Mouse (Mus musculus): ENCODE measurements around the gene Fhit. TPM values are rescaled to one million over a fixed set of nuclear protein-coding genes. Genes with fewer than 3 reads are reported as not detected.
"Not testable (repeated sequence)": the region's sequence is repeated elsewhere in the genome, so short reads cannot be mapped to it uniquely, and the experiment has no call there.

The Fhit gene
- total RNA-seq, 4 experiments from 2014 or later = 1.2 to 2.0 (median 1.5) TPM

DNA sequence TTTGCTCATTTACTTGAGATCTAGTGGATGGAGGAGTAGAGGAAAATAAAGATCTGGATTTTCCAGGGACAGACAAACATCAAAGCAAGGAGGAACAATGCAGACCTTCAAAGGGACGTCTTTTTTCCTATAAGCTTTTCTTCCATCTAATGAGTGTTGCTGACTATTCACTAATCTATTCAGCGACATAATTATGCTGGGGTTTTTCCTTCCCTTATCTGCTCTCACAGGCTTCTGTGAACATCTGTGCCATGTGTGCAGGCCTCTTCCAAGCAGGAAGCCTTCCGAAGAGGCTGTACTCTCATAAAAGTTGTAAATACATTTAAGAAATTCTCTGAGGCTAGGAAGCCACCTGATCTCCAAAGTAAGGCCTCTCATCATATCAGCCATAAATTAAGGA is 228.2 kb downstream of the Fhit start:
- no peak for DNase-seq (ENCODE audit: low spot score)

DNA sequence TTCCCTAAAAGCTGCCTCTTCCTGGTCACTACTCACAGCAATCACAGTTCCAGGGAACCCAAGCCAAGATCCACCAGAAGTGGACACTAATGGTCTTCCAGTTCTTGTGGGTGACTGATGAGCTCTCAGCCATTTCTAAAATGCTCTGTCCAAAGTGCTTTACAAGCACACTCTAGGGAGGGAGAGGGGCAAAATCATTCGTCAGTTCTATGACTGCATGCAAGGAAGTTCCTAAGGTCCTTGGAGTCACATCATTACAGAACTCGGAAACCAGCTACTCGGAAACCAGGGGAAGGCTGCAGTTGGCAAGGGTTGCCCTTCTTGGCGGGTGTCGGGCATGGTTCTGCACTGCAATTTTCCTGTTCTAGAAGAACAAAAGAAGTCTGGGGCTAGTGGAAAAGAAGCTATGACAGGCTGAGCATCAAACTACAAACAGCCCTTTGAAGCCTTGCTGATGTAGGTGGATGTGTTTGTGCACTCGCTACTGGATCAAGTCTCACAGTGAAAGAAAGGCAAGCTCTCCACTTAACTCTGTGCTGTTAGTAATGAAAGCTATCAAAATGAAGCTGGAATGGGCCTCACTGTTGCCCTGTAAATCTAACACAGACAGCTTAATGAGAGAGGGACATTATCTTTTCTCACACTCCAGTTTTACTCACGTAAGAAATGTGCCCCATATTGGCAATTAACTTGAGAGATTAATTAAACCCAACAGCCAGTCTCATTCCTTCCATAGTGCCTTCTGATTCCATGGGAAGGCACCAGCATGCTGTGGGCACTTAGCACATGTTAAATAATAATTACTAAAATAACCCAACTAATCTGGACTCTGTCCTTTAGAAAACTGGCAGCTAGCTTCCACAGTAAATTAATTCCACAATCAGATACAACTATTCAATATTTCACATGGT is 243.7 kb downstream of the Fhit start:
- DNase-seq (ENCODE audit: low spot score) = no peak

DNA sequence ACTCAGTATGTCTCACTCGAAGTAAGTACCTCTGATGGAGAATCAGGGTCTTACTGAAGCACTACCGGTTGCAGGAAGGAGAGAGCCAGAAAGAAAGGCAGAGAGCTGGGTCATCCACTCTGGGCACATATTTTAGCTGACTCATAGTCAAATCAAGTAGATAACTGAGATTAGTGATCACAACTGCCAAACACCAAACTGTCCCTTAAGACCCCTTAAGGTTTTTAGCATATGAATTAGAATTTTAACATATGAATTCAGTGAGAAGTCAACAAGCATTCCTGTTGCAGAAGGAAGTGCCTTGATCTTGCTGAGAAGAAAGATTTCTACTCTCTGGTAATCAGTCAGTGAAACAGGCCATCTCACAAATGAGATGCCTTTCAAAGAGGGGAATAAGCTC is 253.8 kb downstream of the Fhit start:
- DNase-seq (ENCODE audit: low spot score) = no peak

DNA sequence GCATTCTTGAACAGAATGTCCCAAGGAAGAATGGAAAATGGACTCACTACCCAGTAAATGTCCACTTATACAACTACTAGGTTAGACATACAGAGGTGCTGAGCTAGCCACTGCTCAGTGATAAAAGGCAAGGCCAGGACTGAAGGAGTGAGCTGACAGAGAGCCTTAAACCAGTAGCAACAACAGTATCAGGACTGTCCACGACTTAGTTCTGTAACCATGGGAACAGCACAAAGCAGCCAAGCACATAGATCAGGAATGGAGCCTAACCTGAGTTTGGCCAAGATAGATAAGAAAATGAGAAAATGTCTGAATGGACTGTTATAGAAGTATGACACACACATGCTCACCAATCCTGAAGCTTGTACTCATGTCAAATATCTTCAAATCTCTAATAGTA is 279.1 kb downstream of the Fhit start:
- DNase-seq (ENCODE audit: low spot score) = no peak

DNA sequence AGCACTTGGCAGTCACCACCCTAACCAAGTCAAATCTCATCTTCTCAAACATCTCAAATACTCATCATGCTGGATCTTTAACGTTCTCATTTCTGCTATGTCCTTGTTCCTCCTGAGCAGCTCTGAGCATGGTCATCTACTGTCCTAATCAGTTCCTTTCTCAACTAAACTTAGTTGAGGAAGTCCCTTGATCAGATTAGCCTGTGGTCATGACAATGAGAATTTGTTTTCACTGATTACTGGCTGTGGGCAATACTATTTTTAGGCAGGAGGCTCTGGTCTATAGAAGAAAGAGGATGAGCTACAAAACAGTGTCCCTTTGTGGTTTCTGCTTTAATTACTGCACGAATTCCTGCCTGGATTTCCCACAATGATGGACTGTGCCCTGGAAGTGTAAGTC is 281.1 kb downstream of the Fhit start:
- no peak for DNase-seq (ENCODE audit: low spot score)

DNA sequence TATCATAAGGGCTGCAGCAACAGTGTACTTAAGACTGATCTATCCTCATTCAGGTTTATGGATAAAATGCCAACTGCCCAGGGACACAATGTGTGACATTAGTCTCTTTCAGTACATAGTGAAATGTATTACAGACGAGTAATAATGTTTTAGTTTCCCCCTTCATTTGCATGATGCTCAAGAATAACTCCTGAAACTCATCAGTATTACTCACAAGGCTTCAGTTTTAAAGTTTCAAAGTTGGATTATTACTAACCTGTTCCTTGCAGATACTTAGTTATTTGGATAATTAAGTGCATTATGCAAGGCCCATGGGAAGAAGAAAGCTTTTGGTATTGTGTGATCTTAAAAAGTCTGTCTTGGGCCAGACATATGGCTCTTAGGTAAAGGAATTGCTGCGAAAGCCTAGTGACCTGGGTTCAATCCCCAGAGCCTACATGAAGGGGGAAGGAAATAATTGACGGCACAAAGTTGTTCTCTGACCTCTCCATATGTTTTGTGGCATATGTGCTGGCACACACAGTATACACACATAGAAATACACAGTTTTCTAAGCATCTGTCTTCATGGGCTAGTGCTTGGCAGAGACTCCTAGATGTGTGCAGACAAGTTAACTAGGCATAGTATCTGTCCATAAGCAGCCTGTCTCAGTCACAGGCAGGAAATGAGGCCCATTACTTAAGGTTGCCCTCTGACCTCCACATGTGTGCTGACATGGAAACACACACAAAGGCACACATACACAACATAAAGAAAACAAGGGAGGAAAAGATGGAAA is 287.1 kb downstream of the Fhit start:
- DNase-seq (ENCODE audit: low spot score) = no peak

DNA sequence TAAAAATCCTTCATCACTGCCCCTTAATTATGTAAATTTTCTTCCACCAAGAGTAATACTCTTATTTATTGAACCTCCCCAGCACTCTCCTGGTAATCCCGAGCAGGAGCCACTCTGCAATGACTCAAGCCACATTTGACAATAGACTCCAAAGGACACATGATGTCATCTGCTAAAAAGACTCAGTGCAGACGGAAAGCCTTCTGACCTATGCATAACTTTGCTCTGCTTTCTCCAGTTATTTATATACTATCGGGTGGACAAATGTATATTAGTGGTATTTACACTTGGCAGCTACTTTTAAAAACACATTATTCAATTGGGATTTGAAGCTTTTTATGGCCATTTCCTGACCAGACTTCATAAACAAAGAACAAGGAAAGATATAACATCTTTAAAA is 304.2 kb downstream of the Fhit start:
- no peak for DNase-seq (ENCODE audit: low spot score)

DNA sequence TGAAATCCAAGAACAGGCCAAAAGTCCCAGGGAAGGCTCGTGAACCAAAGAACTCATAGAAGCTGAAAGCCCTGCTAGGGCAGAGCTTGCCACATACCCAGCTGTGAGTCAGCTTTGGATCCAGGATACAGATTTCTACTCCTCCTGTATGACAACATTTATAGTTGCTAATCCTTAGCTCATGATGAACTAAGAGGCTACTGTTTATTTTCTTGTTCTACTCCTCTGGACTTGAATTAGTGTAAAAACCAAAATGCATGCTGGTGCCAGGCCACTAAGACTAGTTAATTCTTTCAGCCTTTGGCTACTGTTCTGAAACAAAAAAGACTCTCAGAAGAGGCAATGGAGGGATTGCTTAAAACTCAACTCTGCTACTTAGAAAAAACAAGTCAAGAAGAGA is 309.9 kb downstream of the Fhit start:
- no peak for DNase-seq (ENCODE audit: low spot score)

DNA sequence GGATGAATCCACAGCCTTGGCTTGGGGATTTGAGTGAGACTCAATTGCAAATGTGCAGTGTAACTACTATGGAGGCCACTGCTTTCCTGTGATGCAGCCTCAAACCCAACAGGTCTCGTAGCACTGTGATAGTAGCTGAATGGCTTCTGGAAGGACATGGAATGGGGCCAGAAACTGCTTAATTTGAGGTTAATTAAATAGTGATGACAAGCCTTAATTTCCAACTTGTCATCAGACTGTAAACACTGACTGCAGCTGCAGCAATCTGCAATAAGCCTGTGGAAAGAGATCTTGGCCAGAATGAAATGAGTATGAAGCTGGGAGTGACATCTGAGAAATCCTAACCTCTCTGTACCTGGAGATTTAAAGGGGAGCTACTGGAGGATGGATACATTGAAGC is 325.8 kb downstream of the Fhit start:
- no peak for DNase-seq (ENCODE audit: low spot score)

DNA sequence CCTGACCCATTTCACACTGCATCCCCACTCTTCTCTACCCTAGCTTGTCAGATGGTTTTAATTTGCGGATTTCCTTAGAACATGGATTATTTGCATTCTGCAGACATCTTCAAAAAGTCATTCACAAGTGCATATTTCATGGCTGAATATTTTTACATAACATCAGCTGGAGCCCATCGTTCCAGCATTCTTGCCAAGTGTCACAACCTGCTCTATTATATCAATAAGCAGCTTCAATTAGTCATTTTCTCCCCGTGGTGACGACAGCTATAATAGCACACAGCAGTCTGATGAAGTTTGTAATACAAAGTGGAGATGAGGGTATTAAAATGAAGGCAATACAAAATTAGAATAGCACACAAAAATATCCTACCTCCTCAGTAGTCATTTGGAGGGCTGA is 337.0 kb downstream of the Fhit start:
- no peak for DNase-seq (ENCODE audit: low spot score)

DNA sequence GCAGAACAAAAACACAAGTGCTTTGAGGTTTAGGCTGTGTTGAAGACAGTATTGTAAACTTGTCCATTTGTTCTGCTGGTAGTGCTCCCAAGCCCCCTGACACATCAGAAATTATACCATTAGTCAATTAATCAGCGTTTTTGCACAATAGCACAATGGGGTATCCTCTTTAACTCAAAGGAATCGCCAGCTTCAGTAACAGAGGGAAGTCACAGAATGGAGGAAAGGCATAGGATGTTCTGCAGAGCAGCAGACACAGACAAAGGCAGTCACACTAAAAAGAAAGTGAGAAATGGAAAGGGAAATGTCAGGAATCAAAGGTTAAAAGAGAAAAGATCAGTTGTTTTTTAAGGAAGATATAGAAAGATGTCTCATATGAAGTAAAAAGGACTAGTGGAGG is 348.3 kb downstream of the Fhit start:
- no peak for DNase-seq (ENCODE audit: low spot score)

DNA sequence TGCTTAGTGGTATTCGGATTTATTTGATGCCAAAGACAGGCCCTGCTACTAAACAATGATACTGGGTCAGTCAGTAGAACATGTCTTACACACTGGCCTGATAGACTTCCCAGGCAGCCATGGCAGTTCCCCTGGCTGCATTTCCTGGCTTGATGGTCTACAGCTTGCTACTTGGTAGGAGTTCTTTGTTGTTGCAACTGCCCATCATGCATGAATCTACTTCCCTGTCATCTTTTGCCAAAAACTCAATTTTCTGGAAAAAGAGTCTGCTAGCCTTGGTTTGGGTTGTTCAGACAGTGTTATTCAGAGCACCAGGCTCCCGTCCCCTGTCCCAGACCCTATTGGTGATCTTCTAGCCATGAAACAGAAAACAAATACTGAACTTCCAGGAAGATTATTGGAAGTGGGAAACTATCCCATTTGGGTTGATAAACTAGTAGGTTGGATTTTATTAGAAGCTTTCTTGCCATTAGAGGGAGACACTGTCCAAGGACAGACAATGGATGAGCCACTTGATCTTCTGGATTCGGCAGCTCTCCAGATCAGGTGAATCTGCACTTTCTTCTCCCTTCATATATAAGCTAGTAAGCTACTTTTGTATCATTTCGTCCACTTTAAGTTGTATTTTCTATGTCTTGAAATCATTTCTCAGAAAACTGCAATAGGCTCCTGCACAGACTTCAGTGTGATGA is 363.2 kb downstream of the Fhit start:
- DNase-seq (ENCODE audit: low spot score) = no peak

DNA sequence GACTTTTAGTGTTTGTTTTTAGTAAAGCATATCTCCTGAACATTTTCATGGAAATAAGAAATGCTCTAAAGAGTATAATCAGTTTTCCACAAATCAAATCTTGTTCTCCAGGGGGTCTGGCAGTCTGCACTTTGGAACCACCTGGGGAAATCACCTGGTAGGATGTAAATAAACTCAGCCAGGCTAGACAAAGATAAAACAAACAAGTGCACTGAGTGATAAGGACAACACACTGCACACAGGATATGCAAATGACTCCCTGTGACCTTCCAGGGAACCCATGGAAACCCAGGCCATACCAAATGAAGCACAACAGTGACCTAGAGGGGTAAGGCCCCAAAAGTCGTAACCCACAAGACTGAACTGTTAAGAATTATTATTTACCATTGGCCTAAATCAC is 364.2 kb downstream of the Fhit start:
- no peak for DNase-seq (ENCODE audit: low spot score)

DNA sequence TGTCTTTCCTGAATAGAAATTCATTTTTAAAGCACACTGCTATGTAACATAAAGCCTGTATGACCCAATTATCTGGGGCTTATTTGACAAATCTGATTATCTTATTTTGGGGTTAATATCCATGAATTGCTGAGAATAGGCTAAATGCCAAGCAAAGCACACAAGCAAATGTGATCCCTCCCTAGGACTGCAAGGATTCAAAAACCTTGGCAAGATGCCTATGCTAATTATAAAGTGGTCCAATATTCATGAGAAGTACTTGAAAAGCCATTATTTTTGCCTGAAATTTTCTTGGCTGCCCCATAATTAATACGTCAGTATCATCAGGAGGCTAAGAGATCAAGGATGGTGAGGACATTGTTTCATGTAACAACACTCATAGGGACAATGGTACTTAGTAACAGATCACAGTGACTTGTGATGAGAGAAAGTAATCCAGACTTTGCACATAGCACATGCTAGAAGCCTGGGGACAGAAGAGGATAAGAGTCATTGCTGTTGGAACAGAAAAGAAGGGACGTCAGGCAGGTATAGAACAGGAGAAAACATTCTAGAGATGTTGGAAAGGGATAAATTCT is 366.2 kb downstream of the Fhit start:
- no peak for DNase-seq (ENCODE audit: low spot score)

DNA sequence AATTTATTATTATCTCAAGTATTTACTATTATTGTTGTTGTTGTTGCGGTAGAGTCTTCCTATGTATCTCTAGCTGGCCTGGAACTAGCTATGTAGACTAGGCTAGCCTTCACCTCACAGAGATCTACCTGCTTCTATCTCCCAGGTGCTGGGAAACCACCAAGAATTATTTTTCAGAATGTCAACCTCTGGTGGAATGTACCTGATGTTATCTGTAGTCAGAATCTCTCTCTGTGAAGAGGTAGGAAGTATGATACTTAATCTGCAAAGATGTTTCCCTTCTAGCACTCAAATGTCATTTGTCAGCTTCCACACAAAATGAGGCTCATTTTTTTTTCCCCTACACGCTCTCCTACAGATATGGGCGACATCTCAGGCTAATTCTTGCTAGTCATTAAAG is 377.9 kb downstream of the Fhit start:
- no peak for DNase-seq (ENCODE audit: low spot score)

DNA sequence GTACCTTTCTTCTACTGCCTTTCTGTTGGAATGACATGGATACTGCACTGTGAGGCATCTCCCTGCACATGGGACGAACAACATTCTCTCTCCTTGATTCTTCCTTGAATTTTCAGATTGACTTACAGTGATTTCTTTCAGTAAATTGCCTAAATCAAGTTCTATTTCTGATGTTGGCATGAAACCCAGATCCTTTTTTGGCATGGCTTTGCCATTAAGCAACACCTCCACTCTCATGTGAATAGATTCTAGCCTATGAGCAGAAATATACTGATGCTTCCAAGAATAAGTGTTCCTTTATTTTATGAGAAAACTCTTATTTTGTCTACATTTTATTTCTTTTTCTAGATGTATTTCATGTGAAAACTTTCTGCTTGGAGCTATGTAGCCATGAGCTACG is 383.1 kb downstream of the Fhit start:
- no peak for DNase-seq (ENCODE audit: low spot score)

DNA sequence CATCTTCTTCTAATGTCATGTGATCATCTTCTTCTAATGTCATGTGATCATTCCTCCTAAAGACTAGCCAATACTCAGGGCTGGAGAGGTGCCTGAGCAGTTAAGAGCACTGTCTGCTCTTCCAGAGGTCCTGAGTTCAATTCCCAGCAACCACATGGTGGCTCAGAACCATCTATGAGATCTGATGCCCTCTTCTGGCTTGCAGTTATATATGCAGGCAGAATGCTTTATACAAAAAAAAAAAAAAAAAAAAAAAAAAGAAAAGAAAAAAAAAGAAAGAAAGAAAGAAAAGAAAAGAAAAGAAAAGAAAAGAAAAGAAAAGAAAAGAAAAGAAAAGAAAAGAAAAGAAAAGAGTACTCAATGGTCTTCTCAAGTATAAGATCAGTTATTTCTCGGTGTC is 407.0 kb downstream of the Fhit start:
- DNase-seq (ENCODE audit: low spot score) = not testable (repeated sequence)

DNA sequence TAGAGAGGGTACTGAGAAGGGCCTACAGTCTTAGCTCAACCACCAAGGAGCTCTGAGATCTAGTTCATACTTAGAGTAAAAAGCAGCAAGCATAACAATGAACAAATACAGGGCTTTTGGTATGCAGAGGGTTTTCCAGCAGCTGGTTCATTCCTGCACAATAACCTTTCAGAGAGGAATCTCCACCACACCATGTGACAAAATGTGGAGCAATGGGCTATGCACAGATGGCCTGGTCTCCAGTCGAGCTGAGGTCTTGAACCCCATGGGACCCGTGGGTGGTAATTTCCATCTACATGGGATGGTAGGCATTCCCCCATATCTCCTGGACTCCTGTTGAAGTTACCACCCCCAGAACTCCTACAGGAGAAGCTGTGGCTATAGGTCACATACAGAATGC is 423.8 kb downstream of the Fhit start:
- no peak for DNase-seq (ENCODE audit: low spot score)

DNA sequence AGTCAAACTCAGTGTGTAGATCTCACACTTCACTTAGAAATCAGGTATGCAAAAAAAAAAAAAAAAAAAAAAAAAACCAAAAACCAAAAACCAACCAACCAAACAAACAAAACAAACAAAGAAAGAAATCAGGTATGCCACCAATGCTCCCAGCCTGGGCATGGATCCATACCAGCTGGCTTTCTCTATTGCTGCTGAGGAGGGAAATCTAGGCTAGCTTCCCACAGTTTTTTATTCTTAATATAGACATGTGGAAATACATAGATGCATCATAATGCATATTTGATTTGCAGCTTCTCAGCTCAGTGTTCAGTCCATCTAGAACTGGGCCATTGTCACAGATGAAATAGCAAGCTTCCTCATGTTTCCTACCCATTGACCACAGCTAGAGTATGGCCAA is 439.3 kb downstream of the Fhit start:
- no peak for DNase-seq (ENCODE audit: low spot score)

DNA sequence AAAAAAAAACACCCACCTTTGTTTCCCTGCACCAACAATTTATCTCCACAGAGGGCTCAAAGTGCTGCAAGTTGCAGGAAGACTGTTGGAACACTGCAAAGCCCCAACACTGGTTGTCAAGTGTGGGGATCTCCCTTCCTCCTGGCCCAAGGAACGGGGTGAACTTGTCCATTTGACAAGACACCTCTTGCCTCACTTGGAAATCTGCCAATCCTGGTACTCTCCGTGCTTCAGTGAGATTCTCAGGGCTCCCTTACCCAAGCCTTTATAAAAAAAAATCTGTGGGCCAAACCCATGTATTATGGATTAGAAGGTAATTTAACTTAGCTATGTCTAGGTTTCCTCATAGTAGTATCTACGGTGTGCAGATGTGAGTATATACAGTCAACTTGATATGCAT is 448.9 kb downstream of the Fhit start:
- no peak for DNase-seq (ENCODE audit: low spot score)

DNA sequence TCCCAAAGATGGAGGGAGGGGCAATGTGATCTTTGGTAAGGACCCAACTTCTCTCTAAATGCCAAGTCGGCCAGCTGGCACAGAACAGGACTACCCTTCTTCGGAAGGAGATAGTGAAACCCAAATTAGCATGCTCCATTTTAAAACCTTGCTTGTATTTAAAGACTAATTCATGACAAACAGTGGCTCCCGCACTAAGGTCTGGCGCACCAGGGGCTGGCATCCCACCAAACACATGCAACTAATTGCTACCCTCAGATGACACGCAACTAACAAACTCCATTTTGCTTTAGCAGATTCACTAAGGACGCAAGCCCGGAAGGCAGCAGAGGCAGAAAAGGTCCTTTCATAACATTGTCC is 449.3 kb downstream of the Fhit start:
- DNase-seq (ENCODE audit: low spot score) = no peak

DNA sequence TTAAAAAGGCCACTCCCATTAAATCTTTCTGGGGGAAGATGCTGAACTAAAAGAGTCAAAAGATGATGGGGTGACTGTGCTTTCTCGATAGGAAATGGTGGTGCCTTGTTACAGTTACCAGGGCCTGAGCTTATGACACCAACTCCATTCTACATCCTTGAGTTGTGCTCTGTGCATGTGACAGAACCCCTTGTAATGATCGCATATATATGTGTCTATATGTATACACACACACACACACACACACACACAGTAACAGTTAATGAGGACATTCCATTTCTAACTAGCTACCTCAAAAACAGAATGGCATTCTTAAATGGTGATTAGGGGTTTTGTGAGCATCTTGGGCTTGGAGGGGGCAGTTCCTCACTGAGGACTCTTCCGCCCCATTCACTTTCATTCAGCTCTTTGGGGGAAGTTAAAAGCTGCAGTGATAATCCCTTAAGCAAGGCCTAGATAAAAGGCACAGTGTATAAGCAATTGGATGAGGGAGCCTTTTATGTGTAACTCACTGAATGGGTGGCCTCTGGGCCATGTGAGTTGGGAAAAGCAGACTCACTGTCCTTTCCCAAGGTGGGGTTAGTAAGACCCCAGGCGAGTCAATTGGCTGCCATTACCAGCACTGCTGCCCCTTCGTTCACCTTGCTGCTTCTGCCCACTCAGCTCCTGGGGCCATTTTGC is 449.9 kb downstream of the Fhit start:
- DNase-seq (ENCODE audit: low spot score) = no peak
